Mouse (Mus musculus) neural tube, embryonic 15.5 days (tissue): Measurements from ENCODE around the gene Tmc5. TPM values are rescaled to one million over a fixed set of nuclear protein-coding genes. Genes with fewer than 3 reads are reported as not detected.

ENCODE experiments used
- ATAC-seq: fragments of 200-750 bp; cut with Nextera tagmentation; 2 replicates; pipeline ENCODE4 v1.8.0; 2017; ENCODE audit warnings: mild to moderate bottlenecking, moderate TSS enrichment, moderate library complexity; ENCODE audit not compliant: low FRiP score
- H3K27ac ChIP-seq: fragments of 300-500 bp; sonication (generic); replicated peaks from 2 replicates; pipeline ENCODE4 v1.5.1; 2015; ENCODE audit warnings: mild to moderate bottlenecking, inconsistent platforms
- H3K27me3 ChIP-seq: fragments of 300-500 bp; sonication (generic); replicated peaks from 2 replicates; pipeline ENCODE4 v1.6.1; 2015; ENCODE audit warnings: inconsistent platforms
- H3K36me3 ChIP-seq: fragments of 300-500 bp; sonication (generic); 2 replicates; pipeline ENCODE4 v1.6.1; 2015; ENCODE audit warnings: inconsistent platforms
- H3K4me1 ChIP-seq: fragments of 300-500 bp; sonication (generic); 2 replicates; pipeline ENCODE4 v1.6.1; 2015; ENCODE audit warnings: inconsistent platforms
- H3K4me2 ChIP-seq: fragments of 300-500 bp; sonication (generic); 2 replicates; pipeline ENCODE4 v1.6.1; 2015; ENCODE audit warnings: inconsistent platforms, mild to moderate bottlenecking, moderate library complexity
- H3K4me3 ChIP-seq: fragments of 300-500 bp; sonication (generic); replicated peaks from 2 replicates; pipeline ENCODE4 v1.5.1; 2015; ENCODE audit warnings: mild to moderate bottlenecking, inconsistent platforms
- H3K9ac ChIP-seq: fragments of 300-500 bp; sonication (generic); replicated peaks from 2 replicates; pipeline ENCODE4 v1.6.1; 2015; ENCODE audit warnings: mild to moderate bottlenecking, inconsistent platforms
- H3K9me3 ChIP-seq: fragments of 300-500 bp; sonication (generic); replicated peaks from 2 replicates; pipeline ENCODE4 v1.6.1; 2016; ENCODE audit warnings: inconsistent platforms
- WGBS: fragments of 180-500 bp; shearing (Covaris S2); methylation state at CpG from one replicate; pipeline ENCODE4 v1.1.7; 2015; ENCODE audit warnings: mixed read lengths; 5-methylcytosine and 5-hydroxymethylcytosine counted together
- polyA plus RNA-seq: library from polyadenylated mRNA; unstranded; fragments of >200 nt; fragmentation: Nextera tagmentation; extraction: Ambion mirVana; gene quantifications from 2 replicates; pipeline ENCODE4 v1.2.1, GENCODE M21; 2015

The Tmc5 gene
- polyA plus RNA-seq, 1 experiment from 2014 or later = 0.33 TPM

GRCm38 (mm10) chr7:118650119-118650518 lies 53.0 kb downstream of the Tmc5 start:
- ATAC-seq = no peak
- Histone ChIP-seq H3K27me3 (no peaks in the 10 kb centered on the region), H3K9ac (no peak overlapping the region), H3K27ac (no peak overlapping the region), H3K4me3 (no peak overlapping the region), H3K9me3 (no peaks in the 10 kb centered on the region), H3K4me1 (no peaks in the 10 kb centered on the region), H3K36me3 (no peaks in the 10 kb centered on the region), H3K4me2 (no peak overlapping the region)
- WGBS = 92% methylated on average over 4 of the region's 4 CpGs

GRCm38 (mm10) chr7:118650891-118651290 lies 53.8 kb downstream of the Tmc5 start:
- Histone ChIP-seq H3K9me3 (no peaks in the 10 kb centered on the region), H3K27ac (no peak overlapping the region), H3K9ac (no peak overlapping the region), H3K4me2 (no peak overlapping the region), H3K4me3 (no peak overlapping the region), H3K27me3 (no peaks in the 10 kb centered on the region), H3K36me3 (no peaks in the 10 kb centered on the region), H3K4me1 (no peaks in the 10 kb centered on the region)
- no peak for ATAC-seq
- WGBS = 80% methylated on average over 1 of the region's 1 CpGs

GRCm38 (mm10) chr7:118652572-118653295 lies 55.6 kb downstream of the Tmc5 start:
- ATAC-seq = no peak
- Histone ChIP-seq H3K9me3 (no peaks in the 10 kb centered on the region), H3K36me3 (no peaks in the 10 kb centered on the region), H3K27ac (no peak overlapping the region), H3K27me3 (no peaks in the 10 kb centered on the region), H3K4me1 (no peaks in the 10 kb centered on the region), H3K4me3 (no peak overlapping the region), H3K4me2 (no peak overlapping the region), H3K9ac (no peak overlapping the region)
- 71% methylated on average over 6 of the region's 6 CpGs for WGBS

GRCm38 (mm10) chr7:118656730-118657129 lies 59.6 kb downstream of the Tmc5 start:
- Histone ChIP-seq H3K4me1 (no peaks in the 10 kb centered on the region), H3K27me3 (no peaks in the 10 kb centered on the region), H3K27ac (no peak overlapping the region), H3K4me2 (no peak overlapping the region), H3K4me3 (no peak overlapping the region), H3K9me3 (no peaks in the 10 kb centered on the region), H3K36me3 (no peaks in the 10 kb centered on the region), H3K9ac (no peak overlapping the region)
- WGBS = 34% methylated on average over 6 of the region's 6 CpGs
- no peak for ATAC-seq

- no peak overlapping the region for H3K9ac ChIP-seq
- ATAC-seq = no peak
- no peaks in the 10 kb centered on the region for H3K9me3 ChIP-seq
- no peaks in the 10 kb centered on the region for H3K4me1 ChIP-seq
- H3K4me3 ChIP-seq = no peak overlapping the region
- H3K36me3 ChIP-seq = no peaks in the 10 kb centered on the region
- 98% methylated on average over 2 of the region's 2 CpGs for WGBS
- no peak overlapping the region for H3K27ac ChIP-seq
- no peaks in the 10 kb centered on the region for H3K27me3 ChIP-seq
- H3K4me2 ChIP-seq = no peak overlapping the region
Measured at GRCm38 (mm10) chr7:118667773-118668172, 70.7 kb downstream of the Tmc5 start.

GRCm38 (mm10) chr7:118670142-118670541 lies 73.0 kb downstream of the Tmc5 start:
- no peak overlapping the region for H3K9ac ChIP-seq
- no peaks in the 10 kb centered on the region for H3K4me1 ChIP-seq
- ATAC-seq = no peak
- no peaks in the 10 kb centered on the region for H3K36me3 ChIP-seq
- H3K27me3 ChIP-seq = no peaks in the 10 kb centered on the region
- no peak overlapping the region for H3K4me3 ChIP-seq
- H3K27ac ChIP-seq = no peak overlapping the region
- H3K9me3 ChIP-seq = no peaks in the 10 kb centered on the region
- H3K4me2 ChIP-seq = no peak overlapping the region
- WGBS = 65% methylated on average over 4 of the region's 4 CpGs

- Histone ChIP-seq H3K9ac (no peak overlapping the region), H3K27me3 (no peaks in the 10 kb centered on the region), H3K36me3 (no peaks in the 10 kb centered on the region), H3K4me1 (no peaks in the 10 kb centered on the region), H3K9me3 (0 out of 2 replicates have a peak, but pooled peaks cover 4% of the 10 kb centered on the region), H3K4me2 (no peak overlapping the region), H3K27ac (no peak overlapping the region), H3K4me3 (no peak overlapping the region)
- WGBS = 82% methylated on average over 4 of the region's 4 CpGs
- no peak for ATAC-seq
Measured at GRCm38 (mm10) chr7:118676826-118677225, 79.7 kb downstream of the Tmc5 start.

GRCm38 (mm10) chr7:118688199-118688598 lies 91.1 kb downstream of the Tmc5 start:
- H3K36me3 ChIP-seq = peaks cover 57% of the 10 kb centered on the region
- peak; percentile 78 for ATAC-seq
- H3K4me3 ChIP-seq = no peak overlapping the region

GRCm38 (mm10) chr7:118689088-118689487 lies 92.0 kb downstream of the Tmc5 start:
- Histone ChIP-seq H3K9ac (no peak overlapping the region), H3K36me3 (peaks cover 63% of the 10 kb centered on the region), H3K4me2 (no peak overlapping the region), H3K4me3 (no peak overlapping the region), H3K27ac (no peak overlapping the region), H3K4me1 (no peaks in the 10 kb centered on the region), H3K9me3 (no peaks in the 10 kb centered on the region), H3K27me3 (no peaks in the 10 kb centered on the region)
- ATAC-seq = no peak
- 89% methylated on average over 7 of the region's 7 CpGs for WGBS

More at GRCm38 (mm10) chr7:118688199-118688598, 91.1 kb downstream of the Tmc5 start:
- H3K4me2 ChIP-seq = no peak overlapping the region
- 22% methylated on average over 5 of the region's 5 CpGs for WGBS
- no peak overlapping the region for H3K27ac ChIP-seq
- H3K27me3 ChIP-seq = no peaks in the 10 kb centered on the region
- no peaks in the 10 kb centered on the region for H3K9me3 ChIP-seq
- H3K9ac ChIP-seq = no peak overlapping the region
- H3K4me1 ChIP-seq = no peaks in the 10 kb centered on the region

- H3K4me1 ChIP-seq = no peaks in the 10 kb centered on the region
- no peak overlapping the region for H3K4me2 ChIP-seq
- no peak overlapping the region for H3K9ac ChIP-seq
- WGBS = 94% methylated on average over 2 of the region's 2 CpGs
- no peaks in the 10 kb centered on the region for H3K9me3 ChIP-seq
- no peak overlapping the region for H3K27ac ChIP-seq
- H3K36me3 ChIP-seq = peaks cover 83% of the 10 kb centered on the region
- ATAC-seq = no peak
- H3K27me3 ChIP-seq = no peaks in the 10 kb centered on the region
- no peak overlapping the region for H3K4me3 ChIP-seq
Measured at GRCm38 (mm10) chr7:118691287-118691686, 94.2 kb downstream of the Tmc5 start.

- no peak overlapping the region for H3K4me3 ChIP-seq
- H3K27ac ChIP-seq = no peak overlapping the region
- H3K9me3 ChIP-seq = no peaks in the 10 kb centered on the region
- no peak overlapping the region for H3K4me2 ChIP-seq
- H3K9ac ChIP-seq = no peak overlapping the region
- 97% methylated on average over 6 of the region's 6 CpGs for WGBS
- ATAC-seq = no peak
- no peaks in the 10 kb centered on the region for H3K4me1 ChIP-seq
- H3K27me3 ChIP-seq = no peaks in the 10 kb centered on the region
- H3K36me3 ChIP-seq = peaks cover 64% of the 10 kb centered on the region
Measured at GRCm38 (mm10) chr7:118696146-118696545, 99.0 kb downstream of the Tmc5 start.

GRCm38 (mm10) chr7:118697168-118697567 lies 100.1 kb downstream of the Tmc5 start:
- Histone ChIP-seq H3K9ac (no peak overlapping the region), H3K4me1 (0 out of 2 replicates have a peak, but pooled peaks cover 3% of the 10 kb centered on the region), H3K36me3 (peaks cover 57% of the 10 kb centered on the region), H3K4me3 (no peak overlapping the region), H3K4me2 (no peak overlapping the region), H3K9me3 (no peaks in the 10 kb centered on the region), H3K27ac (no peak overlapping the region), H3K27me3 (no peaks in the 10 kb centered on the region)
- ATAC-seq = no peak
- 84% methylated on average over 4 of the region's 4 CpGs for WGBS
